Mouse (Mus musculus) stomach, postnatal 0 days (tissue): ENCODE measurements around the gene Bcl9l.

Source experiments
- CTCF ChIP-seq: IDR thresholded peaks from 2 replicates; pipeline ENCODE4 v1.5.1; 2016; ENCODE audit warnings: antibody characterized with exemption, low read depth, mild to moderate bottlenecking, moderate library complexity
- EP300 ChIP-seq: optimal IDR thresholded peaks from 2 replicates; pipeline ENCODE3; 2016; ENCODE audit warnings: antibody characterized with exemption

DNA sequence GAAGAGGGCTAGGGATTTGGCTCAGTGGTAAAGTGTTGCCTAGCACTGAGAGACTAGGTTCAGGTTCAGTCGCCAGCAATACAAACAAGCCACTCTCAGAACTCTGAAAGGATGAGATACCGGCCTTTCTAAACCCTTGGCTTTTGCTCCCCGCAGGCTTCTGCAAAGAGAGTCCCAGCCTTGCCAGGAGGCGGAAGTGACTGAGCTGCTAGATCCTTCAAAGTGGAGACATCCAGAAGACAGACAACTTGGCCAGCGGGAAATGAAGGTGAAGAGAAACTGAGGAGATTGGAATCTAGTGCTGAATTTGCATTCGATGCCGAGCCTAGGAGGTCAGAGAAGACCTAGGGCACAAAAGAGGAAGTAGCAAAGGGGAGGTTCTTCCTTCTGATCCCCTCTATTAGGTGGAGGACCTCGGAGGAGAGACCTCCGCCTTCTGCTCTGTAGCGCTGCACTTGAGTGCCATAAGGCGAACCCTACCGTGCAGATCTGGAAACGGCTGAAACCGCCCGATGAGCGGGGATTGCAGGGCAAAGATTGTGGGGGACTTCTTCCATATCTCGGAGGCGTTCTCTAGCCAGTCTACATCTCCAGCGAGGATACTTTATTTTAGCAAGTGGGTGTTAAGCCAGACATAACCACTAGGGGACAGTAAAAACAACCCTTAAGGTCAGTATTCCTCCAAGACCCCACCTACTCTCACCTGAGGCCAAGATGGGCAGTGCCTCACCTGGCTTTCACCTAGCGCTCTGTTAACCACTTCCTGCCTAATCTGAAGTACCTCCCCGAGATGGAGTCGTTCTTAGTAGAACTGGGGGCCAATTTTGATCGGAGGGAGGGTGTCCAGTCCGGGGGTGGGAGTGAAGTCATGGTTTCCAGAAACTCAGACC, 5.0 kb upstream of the Bcl9l start:
- TF ChIP-seq CTCF (peak; percentile 92), EP300 (no peak)
